ENCODE assay signal across 9 mouse cellular contexts in genomic region chr15:78709767-78710166, GRCm38 (mm10). TPM values are rescaled to one million over a fixed set of nuclear protein-coding genes. Genes with fewer than 3 reads are reported as not detected.
DNase-seq lines count a peak whose midpoint lies in the region; ATAC-seq lines count a peak whose summit lies in the region.
"Had no signal": no experiment of that assay in that cellular context is flagged by ENCODE, and none has a peak within 500 bp of the region (broad histone marks: within the 10 kb centered on the region; RNA-seq: fewer than 3 reads in every experiment).

No protein-coding gene starts in this region.

- H3K27me3 ChIP-seq in intestine, embryonic 16.5 days (replicated peaks; ENCODE audit: control insufficient read depth, insufficient read depth, low read length): peaks cover 39% of the 10 kb centered on the region

- H3K9ac ChIP-seq in intestine, embryonic 16.5 days (ENCODE audit: low read depth, low read length): no peak overlapping the region
- H3K9ac ChIP-seq: limb, embryonic 13.5 days had no signal

- H3K36me3 ChIP-seq in intestine, embryonic 16.5 days (ENCODE audit: control insufficient read depth, insufficient read depth, low read length): no peaks in the 10 kb centered on the region
- H3K36me3 ChIP-seq: limb, embryonic 13.5 days had no signal

- no peak for ATAC-seq in granulocyte monocyte progenitor cell, adult 5-6 weeks (replicated peaks; ENCODE audit: poor library complexity, severe bottlenecking)
- ATAC-seq in intestine, embryonic 16.5 days: no peak
- no peak for ATAC-seq in megakaryocyte-erythroid progenitor cell, adult 5-6 weeks (replicated peaks; ENCODE audit: low FRiP score, low TSS enrichment, poor library complexity, severe bottlenecking)

- H3K4me3 ChIP-seq in intestine, embryonic 16.5 days (ENCODE audit: low read length): no peak overlapping the region
- H3K4me3 ChIP-seq: limb, embryonic 13.5 days had no signal

- peak; percentile 68 for DNase-seq in layer of hippocampus, adult 11-12 months (ENCODE audit: low spot score)
- no peak for DNase-seq in layer of hippocampus, adult 9-10 months (ENCODE audit: low spot score)
- DNase-seq in frontal cortex, adult 2 months (ENCODE audit: extremely low spot score in 1 of 2, low spot score in 1 of 2): peak; percentile 74 to 78
- peak; percentile 73 for DNase-seq in left cerebral cortex, postnatal 4 days
- peak; percentile 80 to 87 for DNase-seq in right cerebral cortex, postnatal 36 days (ENCODE audit: low spot score in 2 of 2)

- no peaks in the 10 kb centered on the region for H3K4me1 ChIP-seq in intestine, embryonic 16.5 days (ENCODE audit: control insufficient read depth, insufficient read depth, low read length)

- 28% methylated on average over 7 of the region's 7 CpGs for WGBS in intestine, embryonic 16.5 days

- intact Hi-C loops in left cerebral cortex, postnatal 4 days (cut with DNase I): no loop called here

- H3K4me2 ChIP-seq in intestine, embryonic 16.5 days (ENCODE audit: low read depth, low read length): no peak overlapping the region
- H3K4me2 ChIP-seq: limb, embryonic 13.5 days had no signal

- H3K9me3 ChIP-seq in intestine, embryonic 16.5 days (ENCODE audit: control insufficient read depth, low read length): no peaks in the 10 kb centered on the region
- H3K9me3 ChIP-seq: limb, embryonic 13.5 days had no signal

- no peak overlapping the region for H3K27ac ChIP-seq in intestine, embryonic 16.5 days (ENCODE audit: low read length)
- H3K27ac ChIP-seq: limb, embryonic 13.5 days had no signal

RNA-seq across cellular contexts. Expression of gene Elfn2, which starts 8.8 kb away (rescaled TPM):
- 64.9 and 68.2 TPM in 2 replicates for polyA plus RNA-seq in frontal cortex, adult 2 months (2012; rRNA removed)
- 10 to 100 TPM; 79.2 to 81.2 TPM for total RNA-seq in left cerebral cortex, postnatal 4 days (2021)
- total RNA-seq in granulocyte monocyte progenitor cell, adult 5-6 weeks (2014; fragmentation: Nextera tagmentation): not detected in 2 replicates
- not detected in 2 replicates for total RNA-seq in granulocyte monocyte progenitor cell, adult 5-6 weeks (2017)
- 0.06 and 0.13 TPM in 2 replicates for polyA plus RNA-seq in intestine, embryonic 16.5 days (2015; fragmentation: Nextera tagmentation; extraction: Ambion mirVana)
- not detected in 2 replicates for total RNA-seq in megakaryocyte-erythroid progenitor cell, adult 5-6 weeks (2014; fragmentation: Nextera tagmentation)
- not detected in 2 replicates for total RNA-seq in megakaryocyte-erythroid progenitor cell, adult 5-6 weeks (2017)

Comparison
In these comparisons a context has a peak if more than half of its experiments do, and no peak if none do; other contexts are left out.
1. RNA of gene Elfn2, which starts 8.8 kb away (total RNA-seq): 79.2 to 81.2 TPM in left cerebral cortex, postnatal 4 days; not detected in granulocyte monocyte progenitor cell, adult 5-6 weeks and not detected in megakaryocyte-erythroid progenitor cell, adult 5-6 weeks; every median in the first group is over 10 times any median in the second.